Mouse (Mus musculus): ENCODE measurements around the gene Stard13. TPM values are rescaled to one million over a fixed set of nuclear protein-coding genes. Genes with fewer than 3 reads are reported as not detected.
A peak's percentile ranks its signal among the peaks of the same experiment; 100 is the strongest.

Gene Stard13
- polyA plus RNA-seq, 1 experiment = 7.1 TPM

DNA sequence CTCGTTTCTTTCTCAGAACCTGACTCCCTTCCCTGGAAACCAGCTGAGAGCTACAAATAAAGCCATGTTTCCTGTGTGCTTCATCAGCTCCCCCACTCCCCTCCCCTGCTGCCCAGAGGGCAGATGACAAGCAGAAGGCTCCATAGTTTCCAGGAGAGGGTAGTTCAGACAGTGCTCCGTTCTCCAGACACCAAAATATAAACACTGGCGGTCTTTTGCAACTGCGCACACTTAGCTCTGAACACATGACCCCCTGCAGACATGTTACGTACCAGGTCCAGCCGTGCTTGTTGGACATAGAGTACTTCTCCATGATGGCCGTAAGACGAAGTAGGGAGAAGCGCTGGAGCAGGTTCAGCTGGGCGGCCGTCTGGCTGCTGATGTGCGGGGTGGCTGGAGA is 173.2 kb downstream of the Stard13 start:
- no peak overlapping the region; the same call in 1 of the 2 replicates for H3K9ac ChIP-seq (ENCODE audit: low read depth, poor library complexity, severe bottlenecking)
- H3K27ac ChIP-seq (ENCODE audit: insufficient read depth, low read length) = no peak overlapping the region
- peak overlapping the region; percentile 40 for H3K4me3 ChIP-seq (ENCODE audit: low read depth, low read length)
- TF ChIP-seq POLR2A (IDR thresholded peaks at IDR 0.05; ENCODE audit: insufficient read depth, low read length) (no peak), CTCF (IDR thresholded peaks at IDR 0.05; ENCODE audit: low read depth, low read length) (no peak), EP300 (IDR thresholded peaks at IDR 0.05; ENCODE audit: insufficient read depth, low read depth, low read length) (no peak)
- no peaks in the 10 kb centered on the region for H3K36me3 ChIP-seq (ENCODE audit: control insufficient read depth, insufficient read depth, low read length, poor library complexity, severe bottlenecking)
- H3K9me3 ChIP-seq (replicated peaks; ENCODE audit: control insufficient read depth, insufficient read depth, low read length, poor library complexity, severe bottlenecking) = 0 out of 2 replicates have a peak, but pooled peaks cover 3% of the 10 kb centered on the region
- H3K4me1 ChIP-seq (ENCODE audit: control insufficient read depth, insufficient read depth, low read length) = no peaks in the 10 kb centered on the region
- H3K27me3 ChIP-seq (ENCODE audit: control insufficient read depth, insufficient read depth, low read length, poor library complexity, severe bottlenecking) = no peaks in the 10 kb centered on the region

DNA sequence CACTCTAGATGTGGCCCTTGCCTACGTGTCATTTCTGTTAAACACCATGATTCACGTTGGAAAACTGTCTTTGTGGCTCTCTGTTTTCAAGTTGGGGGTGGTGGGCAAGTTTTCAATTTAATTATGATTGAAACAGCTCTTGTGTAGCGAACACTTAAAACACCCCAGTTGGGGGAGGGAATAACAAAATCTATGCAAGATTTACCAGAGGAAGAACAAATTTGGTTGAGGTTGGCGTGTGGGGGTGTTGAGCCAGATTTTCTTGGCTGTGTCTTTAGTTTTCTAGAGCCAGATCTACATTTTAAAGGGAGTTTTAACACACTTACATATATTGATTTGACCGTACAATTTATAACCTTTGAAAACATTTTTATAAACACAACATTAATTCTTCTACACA is 173.9 kb downstream of the Stard13 start:
- Histone ChIP-seq H3K4me1 (ENCODE audit: control insufficient read depth, insufficient read depth, low read length) (no peaks in the 10 kb centered on the region), H3K27ac (ENCODE audit: insufficient read depth, low read length) (no peak overlapping the region)
- TF ChIP-seq POLR2A (IDR thresholded peaks at IDR 0.05; ENCODE audit: insufficient read depth, low read length) (no peak), EP300 (IDR thresholded peaks at IDR 0.05; ENCODE audit: insufficient read depth, low read depth, low read length) (no peak), CTCF (IDR thresholded peaks at IDR 0.05; ENCODE audit: low read depth, low read length) (no peak)

DNA sequence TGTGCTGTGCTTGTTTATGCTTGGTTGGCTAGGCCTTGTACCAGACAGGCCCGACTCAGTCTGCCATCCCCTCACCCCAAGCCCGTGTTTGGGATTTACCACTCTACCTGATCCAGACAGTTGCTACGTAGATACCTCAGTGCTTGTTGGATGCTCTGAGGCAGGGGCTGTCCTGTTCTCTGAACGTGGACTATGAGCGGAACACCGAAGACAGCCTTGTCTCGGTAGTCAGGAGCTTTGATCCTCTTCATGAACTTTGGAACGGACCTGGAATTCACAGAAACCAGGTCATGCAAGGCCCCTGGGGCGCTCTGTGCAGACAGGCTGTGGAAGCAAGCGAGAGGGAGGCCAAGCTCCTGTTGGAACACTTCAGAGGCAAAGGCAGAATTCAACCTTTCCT is 174.3 kb downstream of the Stard13 start:
- Histone ChIP-seq H3K4me1 (ENCODE audit: control insufficient read depth, insufficient read depth, low read length) (no peaks in the 10 kb centered on the region), H3K9ac (ENCODE audit: low read depth, poor library complexity, severe bottlenecking) (no peak overlapping the region), H3K4me3 (ENCODE audit: low read depth, low read length) (no peak overlapping the region), H3K9me3 (replicated peaks; ENCODE audit: control insufficient read depth, insufficient read depth, low read length, poor library complexity, severe bottlenecking) (0 out of 2 replicates have a peak, but pooled peaks cover 3% of the 10 kb centered on the region), H3K27me3 (ENCODE audit: control insufficient read depth, insufficient read depth, low read length, poor library complexity, severe bottlenecking) (no peaks in the 10 kb centered on the region), H3K27ac (ENCODE audit: insufficient read depth, low read length) (no peak overlapping the region), H3K36me3 (ENCODE audit: control insufficient read depth, insufficient read depth, low read length, poor library complexity, severe bottlenecking) (no peaks in the 10 kb centered on the region)
- TF ChIP-seq EP300 (IDR thresholded peaks at IDR 0.05; ENCODE audit: insufficient read depth, low read depth, low read length) (no peak), CTCF (IDR thresholded peaks at IDR 0.05; ENCODE audit: low read depth, low read length) (no peak), POLR2A (IDR thresholded peaks at IDR 0.05; ENCODE audit: insufficient read depth, low read length) (no peak)

More for the DNA sequence above, 173.9 kb downstream of the Stard13 start:
- H3K9me3 ChIP-seq (replicated peaks; ENCODE audit: control insufficient read depth, insufficient read depth, low read length, poor library complexity, severe bottlenecking) = 0 out of 2 replicates have a peak, but pooled peaks cover 3% of the 10 kb centered on the region
- H3K9ac ChIP-seq (ENCODE audit: low read depth, poor library complexity, severe bottlenecking) = no peak overlapping the region
- no peaks in the 10 kb centered on the region for H3K36me3 ChIP-seq (ENCODE audit: control insufficient read depth, insufficient read depth, low read length, poor library complexity, severe bottlenecking)
- H3K4me3 ChIP-seq (ENCODE audit: low read depth, low read length) = no peak overlapping the region
- H3K27me3 ChIP-seq (ENCODE audit: control insufficient read depth, insufficient read depth, low read length, poor library complexity, severe bottlenecking) = no peaks in the 10 kb centered on the region

DNA sequence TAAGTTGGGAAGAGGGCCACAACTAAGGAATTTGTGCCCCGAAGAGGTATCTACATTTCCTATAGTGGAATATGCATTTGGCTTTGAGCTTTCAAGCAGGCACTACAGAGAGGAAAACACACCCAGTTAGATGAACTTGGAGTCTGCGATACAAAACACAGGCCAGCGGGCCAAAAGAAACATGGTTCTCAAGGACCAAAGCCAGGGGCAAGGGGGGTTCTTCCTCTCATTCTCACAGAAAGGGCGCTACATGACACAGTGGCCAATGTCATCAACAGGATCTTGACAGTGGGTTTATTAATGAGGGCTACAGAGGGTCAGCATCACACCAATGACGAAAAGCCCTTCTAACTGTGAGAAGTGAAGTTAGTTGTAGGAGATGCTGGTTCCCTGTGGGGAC is 175.9 kb downstream of the Stard13 start:
- H3K36me3 ChIP-seq (ENCODE audit: control insufficient read depth, insufficient read depth, low read length, poor library complexity, severe bottlenecking) = no peaks in the 10 kb centered on the region
- H3K27me3 ChIP-seq (ENCODE audit: control insufficient read depth, insufficient read depth, low read length, poor library complexity, severe bottlenecking) = no peaks in the 10 kb centered on the region
- H3K4me3 ChIP-seq (ENCODE audit: low read depth, low read length) = no peak overlapping the region
- H3K9ac ChIP-seq (ENCODE audit: low read depth, poor library complexity, severe bottlenecking) = no peak overlapping the region
- H3K9me3 ChIP-seq (replicated peaks; ENCODE audit: control insufficient read depth, insufficient read depth, low read length, poor library complexity, severe bottlenecking) = 0 out of 2 replicates have a peak, but pooled peaks cover 3% of the 10 kb centered on the region
- H3K27ac ChIP-seq (ENCODE audit: insufficient read depth, low read length) = no peak overlapping the region
- TF ChIP-seq POLR2A (IDR thresholded peaks at IDR 0.05; ENCODE audit: insufficient read depth, low read length) (no peak), EP300 (IDR thresholded peaks at IDR 0.05; ENCODE audit: insufficient read depth, low read depth, low read length) (no peak), CTCF (IDR thresholded peaks at IDR 0.05; ENCODE audit: low read depth, low read length) (no peak)
- peaks cover 2% of the 10 kb centered on the region for H3K4me1 ChIP-seq (ENCODE audit: control insufficient read depth, insufficient read depth, low read length)

DNA sequence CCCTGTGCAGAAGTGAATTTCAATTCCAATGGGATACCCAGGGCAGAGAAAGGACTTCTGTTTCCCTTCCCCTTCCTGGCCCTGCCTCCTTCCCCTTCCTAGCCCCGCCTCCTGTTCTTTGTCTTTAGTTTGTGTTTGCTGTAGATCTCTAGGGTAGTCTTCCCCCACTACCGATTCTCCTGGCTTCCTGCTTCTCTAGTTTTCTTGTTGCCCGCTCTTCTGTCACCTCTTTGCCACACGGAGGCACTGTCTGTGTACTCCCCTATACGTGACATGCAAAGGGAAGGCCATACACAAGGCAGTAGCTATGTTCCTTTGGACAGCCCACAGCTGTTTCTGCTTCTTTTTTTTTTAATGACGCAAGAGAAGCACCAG is 176.7 kb downstream of the Stard13 start:
- no peaks in the 10 kb centered on the region for H3K27me3 ChIP-seq (ENCODE audit: control insufficient read depth, insufficient read depth, low read length, poor library complexity, severe bottlenecking)
- no peak for TF ChIP-seq EP300 (IDR thresholded peaks at IDR 0.05; ENCODE audit: insufficient read depth, low read depth, low read length)
- no peak for TF ChIP-seq POLR2A (IDR thresholded peaks at IDR 0.05; ENCODE audit: insufficient read depth, low read length)
- TF ChIP-seq CTCF (IDR thresholded peaks at IDR 0.05; ENCODE audit: low read depth, low read length) = no peak
- no peak overlapping the region for H3K9ac ChIP-seq (ENCODE audit: low read depth, poor library complexity, severe bottlenecking)
- no peak overlapping the region for H3K27ac ChIP-seq (ENCODE audit: insufficient read depth, low read length)
- no peak overlapping the region for H3K4me3 ChIP-seq (ENCODE audit: low read depth, low read length)
- H3K9me3 ChIP-seq (replicated peaks; ENCODE audit: control insufficient read depth, insufficient read depth, low read length, poor library complexity, severe bottlenecking) = 0 out of 2 replicates have a peak, but pooled peaks cover 2% of the 10 kb centered on the region
- no peaks in the 10 kb centered on the region for H3K36me3 ChIP-seq (ENCODE audit: control insufficient read depth, insufficient read depth, low read length, poor library complexity, severe bottlenecking)
- H3K4me1 ChIP-seq (ENCODE audit: control insufficient read depth, insufficient read depth, low read length) = peaks cover 2% of the 10 kb centered on the region

DNA sequence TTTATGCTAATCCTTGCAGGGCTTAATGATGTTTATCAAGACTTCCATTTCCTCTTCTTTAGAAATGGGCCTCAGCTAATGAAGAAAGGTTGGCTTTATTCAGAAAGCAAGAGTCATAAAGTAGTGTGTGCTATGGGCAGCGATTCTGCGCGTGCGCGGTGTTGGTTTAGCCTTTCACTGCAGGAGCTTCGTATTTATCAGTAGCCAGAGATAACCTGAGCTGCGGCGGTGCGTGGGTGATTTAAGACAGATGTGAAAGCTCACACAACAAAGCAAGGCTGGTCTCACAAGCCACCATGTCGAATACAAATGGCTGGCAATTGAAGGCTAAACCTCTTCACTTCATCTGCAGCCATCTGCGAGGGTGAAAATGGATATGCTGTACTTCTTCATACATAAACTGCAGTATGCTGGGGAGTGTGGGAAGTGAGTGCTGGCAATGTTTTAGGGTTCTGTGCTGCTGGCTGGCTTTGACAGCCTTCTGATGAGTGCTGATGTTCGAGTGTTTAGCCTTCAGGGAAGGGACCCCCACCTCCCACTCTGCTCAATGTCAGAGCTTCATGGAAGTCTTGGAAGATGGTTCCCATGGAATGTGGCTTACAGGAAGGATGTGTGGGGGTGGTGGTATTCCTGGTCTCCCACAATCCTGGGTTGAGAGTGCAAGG is 177.2 kb downstream of the Stard13 start:
- no peak overlapping the region for H3K4me3 ChIP-seq (ENCODE audit: low read depth, low read length)
- H3K36me3 ChIP-seq (ENCODE audit: control insufficient read depth, insufficient read depth, low read length, poor library complexity, severe bottlenecking) = no peaks in the 10 kb centered on the region
- H3K4me1 ChIP-seq (ENCODE audit: control insufficient read depth, insufficient read depth, low read length) = peaks cover 2% of the 10 kb centered on the region
- no peaks in the 10 kb centered on the region for H3K27me3 ChIP-seq (ENCODE audit: control insufficient read depth, insufficient read depth, low read length, poor library complexity, severe bottlenecking)
- TF ChIP-seq CTCF (IDR thresholded peaks at IDR 0.05; ENCODE audit: low read depth, low read length) (no peak), POLR2A (IDR thresholded peaks at IDR 0.05; ENCODE audit: insufficient read depth, low read length) (no peak), EP300 (IDR thresholded peaks at IDR 0.05; ENCODE audit: insufficient read depth, low read depth, low read length) (no peak)
- H3K9ac ChIP-seq (ENCODE audit: low read depth, poor library complexity, severe bottlenecking) = no peak overlapping the region
- H3K27ac ChIP-seq (ENCODE audit: insufficient read depth, low read length) = no peak overlapping the region
- 0 out of 2 replicates have a peak, but pooled peaks cover 2% of the 10 kb centered on the region for H3K9me3 ChIP-seq (replicated peaks; ENCODE audit: control insufficient read depth, insufficient read depth, low read length, poor library complexity, severe bottlenecking)
